Mouse (Mus musculus): ENCODE measurements around the gene Tspyl2. TPM values are rescaled to one million over a fixed set of nuclear protein-coding genes. Genes with fewer than 3 reads are reported as not detected.
"Not testable (repeated sequence)": the region's sequence is repeated elsewhere in the genome, so short reads cannot be mapped to it uniquely, and the experiment has no call there.

Tspyl2 gene
- polyA plus RNA-seq, 1 experiment from 2014 or later: 15.6 TPM

DNA sequence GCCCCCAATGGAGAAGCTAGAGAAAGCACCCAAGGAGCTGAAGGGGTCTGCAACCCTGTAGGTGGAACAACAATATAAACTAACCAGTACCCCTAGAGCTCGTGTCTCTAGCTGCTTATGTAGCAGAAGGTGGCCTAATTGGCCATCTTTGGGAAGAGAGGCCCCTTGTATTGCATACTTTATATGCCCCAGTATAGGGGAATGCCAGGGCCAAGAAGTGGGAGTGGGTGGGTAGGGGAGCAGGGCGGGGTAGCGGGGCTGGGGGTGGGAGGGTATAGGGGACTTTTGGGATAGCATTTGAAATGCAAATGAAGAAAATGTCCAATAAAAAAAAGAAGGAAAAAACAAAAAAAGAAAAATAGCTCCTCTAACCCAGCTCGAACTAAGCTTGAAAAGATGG is 6.1 kb downstream of the Tspyl2 start:
- H3K4me1 ChIP-seq (replicated peaks); H3K9me3 ChIP-seq (replicated peaks); H3K36me3 ChIP-seq; ATAC-seq (replicated peaks; ENCODE audit: insufficient number of reproducible peaks, insufficient read depth, low FRiP score, low read depth); H3K27me3 ChIP-seq; H3K9ac ChIP-seq: not testable (repeated sequence)
- H3K4me2 ChIP-seq: peak overlapping the region; percentile 58
- H3K4me3 ChIP-seq: peak overlapping the region; percentile 39
- H3K27ac ChIP-seq: peak overlapping the region; percentile 88
- 38% methylated on average over 4 of the region's 4 CpGs for WGBS

DNA sequence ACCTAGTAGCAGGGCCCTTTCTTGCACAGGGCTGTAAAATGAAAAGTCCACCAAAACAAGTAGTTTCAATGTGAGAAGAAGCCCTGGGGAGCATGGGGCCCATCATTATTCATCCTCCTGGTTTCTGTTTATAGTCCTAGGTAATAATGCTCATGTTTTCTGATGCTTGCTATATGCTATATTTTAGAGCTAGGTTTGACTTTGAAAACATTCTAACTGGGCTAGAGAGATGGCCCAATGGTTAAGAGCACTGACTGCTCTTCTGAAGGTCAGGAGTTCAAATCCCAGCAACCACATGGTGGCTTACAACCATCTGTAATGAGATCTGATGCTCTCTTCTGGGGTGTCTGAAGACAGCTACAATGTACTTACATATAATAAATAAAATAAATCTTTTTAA is 12.8 kb downstream of the Tspyl2 start:
- not testable (repeated sequence) for H3K4me1 ChIP-seq (replicated peaks); H3K9me3 ChIP-seq (replicated peaks); H3K4me2 ChIP-seq; H3K36me3 ChIP-seq; H3K27ac ChIP-seq; H3K9ac ChIP-seq; H3K4me3 ChIP-seq; ATAC-seq (replicated peaks; ENCODE audit: insufficient number of reproducible peaks, insufficient read depth, low FRiP score, low read depth)
- peaks cover 19% of the 10 kb centered on the region for H3K27me3 ChIP-seq

- Histone ChIP-seq H3K9me3 (replicated peaks) (no peaks in the 10 kb centered on the region), H3K4me2 (peak overlapping the region; percentile 68), H3K4me3 (peak overlapping the region; percentile 66), H3K27me3 (peaks cover 19% of the 10 kb centered on the region), H3K4me1 (replicated peaks) (0 out of 2 replicates have a peak, but pooled peaks cover 2% of the 10 kb centered on the region), H3K36me3 (no peaks in the 10 kb centered on the region), H3K27ac (peak overlapping the region; percentile 47), H3K9ac (no peak overlapping the region)
- 21% methylated on average over 8 of the region's 8 CpGs for WGBS
- ATAC-seq (replicated peaks; ENCODE audit: insufficient number of reproducible peaks, insufficient read depth, low FRiP score, low read depth): no peak
Observed at GRCm38 (mm10) chrX:152327689-152328052, 14.6 kb downstream of the Tspyl2 start.

- Histone ChIP-seq H3K9ac (peak within 1 kb of the TSS; percentile 58), H3K4me1 (replicated peaks) (0 out of 2 replicates have a peak, but pooled peaks cover 2% of the 10 kb centered on the region), H3K4me2 (peak within 1 kb of the TSS; percentile 68), H3K27me3 (peaks cover 19% of the 10 kb centered on the region), H3K36me3 (no peaks in the 10 kb centered on the region), H3K27ac (peak within 1 kb of the TSS; percentile 47), H3K4me3 (peak within 1 kb of the TSS; percentile 66), H3K9me3 (replicated peaks) (no peaks in the 10 kb centered on the region)
- ATAC-seq (replicated peaks; ENCODE audit: insufficient number of reproducible peaks, insufficient read depth, low FRiP score, low read depth): peak; percentile 94
- 6% methylated on average over 29 of the region's 29 CpGs for WGBS
Observed at GRCm38 (mm10) chrX:152326996-152327688, 15.1 kb downstream of the Tspyl2 start, which contains the start of gene Kantr. Gene Kantr, minus strand, starts transcription at chrX:152327495.

GRCm38 (mm10) chrX:152323584-152323983 is 18.6 kb downstream of the Tspyl2 start:
- no peak overlapping the region for H3K9ac ChIP-seq
- no peaks in the 10 kb centered on the region for H3K36me3 ChIP-seq
- WGBS: 88% methylated on average over 1 of the region's 1 CpGs
- no peak for ATAC-seq (replicated peaks; ENCODE audit: insufficient number of reproducible peaks, insufficient read depth, low FRiP score, low read depth)
- H3K4me3 ChIP-seq: no peak overlapping the region
- no peak overlapping the region for H3K27ac ChIP-seq
- no peaks in the 10 kb centered on the region for H3K9me3 ChIP-seq (replicated peaks)
- peaks cover 16% of the 10 kb centered on the region; the same call in 1 of the 2 replicates for H3K27me3 ChIP-seq
- H3K4me2 ChIP-seq: no peak overlapping the region
- H3K4me1 ChIP-seq (replicated peaks): 0 out of 2 replicates have a peak, but pooled peaks cover 2% of the 10 kb centered on the region

- no peak overlapping the region for H3K9ac ChIP-seq
- no peak overlapping the region for H3K27ac ChIP-seq
- H3K4me2 ChIP-seq: no peak overlapping the region
- no peak overlapping the region for H3K4me3 ChIP-seq
- no peaks in the 10 kb centered on the region for H3K36me3 ChIP-seq
- WGBS: 47% methylated on average over 2 of the region's 2 CpGs
- peaks cover 12% of the 10 kb centered on the region; the same call in 1 of the 2 replicates for H3K27me3 ChIP-seq
- H3K4me1 ChIP-seq (replicated peaks): 0 out of 2 replicates have a peak, but pooled peaks cover 2% of the 10 kb centered on the region
- ATAC-seq (replicated peaks; ENCODE audit: insufficient number of reproducible peaks, insufficient read depth, low FRiP score, low read depth): no peak
- H3K9me3 ChIP-seq (replicated peaks): no peaks in the 10 kb centered on the region
Observed at GRCm38 (mm10) chrX:152322776-152323175, 19.4 kb downstream of the Tspyl2 start.

GRCm38 (mm10) chrX:152320535-152320934 is 21.7 kb downstream of the Tspyl2 start:
- no peak for ATAC-seq (replicated peaks; ENCODE audit: insufficient number of reproducible peaks, insufficient read depth, low FRiP score, low read depth)
- Histone ChIP-seq H3K4me1 (replicated peaks) (no peaks in the 10 kb centered on the region), H3K36me3 (no peaks in the 10 kb centered on the region), H3K27me3 (peaks cover 10% of the 10 kb centered on the region; the same call in 1 of the 2 replicates), H3K4me2 (no peak overlapping the region), H3K27ac (no peak overlapping the region), H3K9me3 (replicated peaks) (no peaks in the 10 kb centered on the region), H3K9ac (no peak overlapping the region), H3K4me3 (no peak overlapping the region)
- WGBS: 72% methylated on average over 4 of the region's 4 CpGs

- Histone ChIP-seq H3K9ac (no peak overlapping the region), H3K27me3 (peaks cover 12% of the 10 kb centered on the region), H3K36me3 (no peaks in the 10 kb centered on the region), H3K9me3 (replicated peaks) (no peaks in the 10 kb centered on the region), H3K4me3 (no peak overlapping the region), H3K27ac (no peak overlapping the region), H3K4me1 (replicated peaks) (no peaks in the 10 kb centered on the region), H3K4me2 (no peak overlapping the region)
- WGBS: 54% methylated on average over 2 of the region's 2 CpGs
- no peak for ATAC-seq (replicated peaks; ENCODE audit: insufficient number of reproducible peaks, insufficient read depth, low FRiP score, low read depth)
Observed at GRCm38 (mm10) chrX:152307942-152308341, 34.3 kb downstream of the Tspyl2 start.

GRCm38 (mm10) chrX:152307371-152307770 is 34.9 kb downstream of the Tspyl2 start:
- Histone ChIP-seq H3K9ac (no peak overlapping the region), H3K4me2 (no peak overlapping the region), H3K27ac (no peak overlapping the region), H3K36me3 (no peaks in the 10 kb centered on the region), H3K27me3 (peaks cover 12% of the 10 kb centered on the region), H3K9me3 (replicated peaks) (no peaks in the 10 kb centered on the region), H3K4me1 (replicated peaks) (no peaks in the 10 kb centered on the region), H3K4me3 (no peak overlapping the region)
- ATAC-seq (replicated peaks; ENCODE audit: insufficient number of reproducible peaks, insufficient read depth, low FRiP score, low read depth): no peak

DNA sequence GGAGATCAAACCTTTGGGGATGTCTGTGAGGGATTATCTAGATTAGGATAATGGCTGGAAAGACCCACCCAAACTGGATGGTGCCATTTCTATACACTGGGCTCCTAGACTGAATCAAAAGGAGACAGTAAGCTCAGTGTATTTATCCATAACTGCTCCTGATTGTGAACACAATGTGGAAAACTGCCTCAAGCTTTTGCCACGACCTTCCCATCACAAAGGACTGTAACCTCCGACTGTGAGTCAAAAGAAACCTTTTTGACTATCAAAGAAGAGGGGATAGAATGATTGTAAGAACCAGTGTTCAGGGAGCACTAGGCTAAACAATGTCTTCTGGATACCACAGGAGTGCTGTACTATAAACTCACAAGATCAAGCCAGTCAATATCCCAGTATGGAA is 36.0 kb downstream of the Tspyl2 start:
- no peak overlapping the region for H3K27ac ChIP-seq
- ATAC-seq (replicated peaks; ENCODE audit: insufficient number of reproducible peaks, insufficient read depth, low FRiP score, low read depth): no peak
- no peaks in the 10 kb centered on the region for H3K9me3 ChIP-seq (replicated peaks)
- no peak overlapping the region for H3K4me2 ChIP-seq
- no peaks in the 10 kb centered on the region for H3K36me3 ChIP-seq
- WGBS: 82% methylated on average over 2 of the region's 2 CpGs
- H3K4me1 ChIP-seq (replicated peaks): no peaks in the 10 kb centered on the region
- peaks cover 14% of the 10 kb centered on the region for H3K27me3 ChIP-seq
- no peak overlapping the region for H3K9ac ChIP-seq
- H3K4me3 ChIP-seq: no peak overlapping the region

GRCm38 (mm10) chrX:152287026-152287425 is 55.2 kb downstream of the Tspyl2 start:
- H3K4me2 ChIP-seq; H3K9me3 ChIP-seq (replicated peaks); H3K36me3 ChIP-seq; H3K4me1 ChIP-seq (replicated peaks); H3K4me3 ChIP-seq; H3K27ac ChIP-seq; ATAC-seq (replicated peaks; ENCODE audit: insufficient number of reproducible peaks, insufficient read depth, low FRiP score, low read depth); H3K27me3 ChIP-seq; H3K9ac ChIP-seq: not testable (repeated sequence)
- 69% methylated on average over 1 of the region's 1 CpGs for WGBS
